Mouse (Mus musculus) bone marrow macrophage, adult 2 months (primary cell): ENCODE data around the gene S100a3. TPM values are rescaled to one million over a fixed set of nuclear protein-coding genes. Genes with fewer than 3 reads are reported as not detected.

Source experiments
- H3K27ac ChIP-seq: 2 replicates; pipeline ENCODE4 v1.5.1; 2012; ENCODE audit warnings: low read depth, low read length; ENCODE audit not compliant: insufficient read depth
- H3K4me1 ChIP-seq: 2 replicates; pipeline ENCODE4 v1.6.1; 2012; ENCODE audit warnings: low read length; ENCODE audit not compliant: control insufficient read depth, insufficient read depth
- H3K4me3 ChIP-seq: 2 replicates; pipeline ENCODE4 v1.5.1; 2012; ENCODE audit warnings: mild to moderate bottlenecking, low read length, moderate library complexity; ENCODE audit not compliant: insufficient read depth
- CTCF ChIP-seq: IDR thresholded peaks from 2 replicates; pipeline ENCODE4 v1.5.1; 2012; ENCODE audit warnings: low read depth, mild to moderate bottlenecking, low read length, moderate library complexity
- POLR2A ChIP-seq: IDR thresholded peaks from 2 replicates; pipeline ENCODE4 v1.6.1; 2012; ENCODE audit warnings: mild to moderate bottlenecking, low read depth, low read length, borderline replicate concordance
- polyA plus RNA-seq: library from polyadenylated mRNA; stranded (reverse); fragments of >200 nt; gene quantifications from 2 replicates; pipeline ENCODE4 v1.2.4, GENCODE M21; 2012; ENCODE audit not compliant: missing spikeins, insufficient read depth, insufficient read length

Gene S100a3
- polyA plus RNA-seq, 1 experiment = not detected

- no peak overlapping the region for H3K4me3 ChIP-seq
- H3K27ac ChIP-seq = peak overlapping the region; percentile 91
- TF ChIP-seq POLR2A (no peak), CTCF (no peak)
- H3K4me1 ChIP-seq = peaks cover 45% of the 10 kb centered on the region
Measured at GRCm38 (mm10) chr3:90586016-90586643, 25.8 kb downstream of the S100a3 start.

GRCm38 (mm10) chr3:90586906-90587305, 26.5 kb downstream of the S100a3 start:
- Histone ChIP-seq H3K27ac (peak overlapping the region; percentile 91), H3K4me3 (peak overlapping the region; percentile 24), H3K4me1 (peaks cover 45% of the 10 kb centered on the region)
- no peak for TF ChIP-seq CTCF
- no peak for TF ChIP-seq POLR2A

GRCm38 (mm10) chr3:90587361-90588101, 27.2 kb downstream of the S100a3 start:
- Histone ChIP-seq H3K27ac (peak overlapping the region; percentile 91), H3K4me1 (peaks cover 45% of the 10 kb centered on the region), H3K4me3 (peak overlapping the region; percentile 24)
- no peak for TF ChIP-seq POLR2A
- no peak for TF ChIP-seq CTCF

GRCm38 (mm10) chr3:90589390-90589789, 29.0 kb downstream of the S100a3 start:
- no peak for TF ChIP-seq CTCF
- no peak for TF ChIP-seq POLR2A
- Histone ChIP-seq H3K27ac (peak overlapping the region; percentile 51), H3K4me1 (peaks cover 49% of the 10 kb centered on the region), H3K4me3 (no peak overlapping the region)

- peak within 1 kb of the TSS; percentile 51 for H3K27ac ChIP-seq
- peaks cover 53% of the 10 kb centered on the region for H3K4me1 ChIP-seq
- TF ChIP-seq POLR2A (no peak), CTCF (no peak)
- H3K4me3 ChIP-seq = no peak within 1 kb of the TSS
Measured at GRCm38 (mm10) chr3:90589947-90590346, 29.6 kb downstream of the S100a3 start, which contains the start of gene S100a2. Gene S100a2, plus strand, starts transcription at chr3:90590247.

- no peak overlapping the region for H3K4me3 ChIP-seq
- TF ChIP-seq POLR2A = no peak
- no peak for TF ChIP-seq CTCF
- peak overlapping the region; percentile 18; the same call in 1 of the 2 replicates for H3K27ac ChIP-seq
- peaks cover 29% of the 10 kb centered on the region for H3K4me1 ChIP-seq
Measured at GRCm38 (mm10) chr3:90594466-90594865, 34.1 kb downstream of the S100a3 start.

- Histone ChIP-seq H3K4me1 (peaks cover 22% of the 10 kb centered on the region), H3K27ac (no peak overlapping the region), H3K4me3 (no peak overlapping the region)
- TF ChIP-seq CTCF (no peak), POLR2A (no peak)
Measured at GRCm38 (mm10) chr3:90595556-90595955, 35.2 kb downstream of the S100a3 start.

- Histone ChIP-seq H3K4me3 (no peak overlapping the region), H3K27ac (no peak overlapping the region), H3K4me1 (peaks cover 31% of the 10 kb centered on the region)
- TF ChIP-seq CTCF (no peak), POLR2A (no peak)
Measured at GRCm38 (mm10) chr3:90596810-90597209, 36.4 kb downstream of the S100a3 start.

GRCm38 (mm10) chr3:90597736-90598135, 37.4 kb downstream of the S100a3 start:
- TF ChIP-seq POLR2A (no peak), CTCF (no peak)
- H3K4me1 ChIP-seq = peaks cover 33% of the 10 kb centered on the region
- no peak overlapping the region for H3K4me3 ChIP-seq
- H3K27ac ChIP-seq = no peak overlapping the region

GRCm38 (mm10) chr3:90598212-90598611, 37.8 kb downstream of the S100a3 start:
- TF ChIP-seq POLR2A = no peak
- no peak for TF ChIP-seq CTCF
- Histone ChIP-seq H3K27ac (no peak overlapping the region), H3K4me3 (no peak overlapping the region), H3K4me1 (peaks cover 37% of the 10 kb centered on the region)
